Mouse (Mus musculus) liver, embryonic 12.5 days (tissue): Measurements from ENCODE around the gene Ift122. TPM values are rescaled to one million over a fixed set of nuclear protein-coding genes. Genes with fewer than 3 reads are reported as not detected.
A peak's percentile ranks its signal among the peaks of the same experiment; 100 is the strongest.

Experiments
- ATAC-seq: fragments of 200-750 bp; cut with Nextera tagmentation; 2 replicates; pipeline ENCODE4 v1.8.0; 2017; ENCODE audit warnings: moderate number of reproducible peaks, mild to moderate bottlenecking, moderate library complexity
- H3K27ac ChIP-seq: fragments of 300-500 bp; sonication (generic); 2 replicates; pipeline ENCODE4 v1.5.1; 2016; ENCODE audit warnings: mild to moderate bottlenecking
- H3K27me3 ChIP-seq: fragments of 300-500 bp; sonication (generic); replicated peaks from 2 replicates; pipeline ENCODE4 v1.6.1; 2016; ENCODE audit warnings: mild to moderate bottlenecking, moderate library complexity
- H3K36me3 ChIP-seq: fragments of 300-500 bp; sonication (generic); 2 replicates; pipeline ENCODE4 v1.6.1; 2016; ENCODE audit warnings: mild to moderate bottlenecking, moderate library complexity
- H3K4me1 ChIP-seq: fragments of 300-500 bp; sonication (generic); 2 replicates; pipeline ENCODE4 v1.6.1; 2016
- H3K4me2 ChIP-seq: fragments of 300-500 bp; sonication (generic); 2 replicates; pipeline ENCODE4 v1.6.1; 2016; ENCODE audit warnings: mild to moderate bottlenecking, moderate library complexity
- H3K4me3 ChIP-seq: fragments of 300-500 bp; sonication (generic); 2 replicates; pipeline ENCODE4 v1.5.1; 2016; ENCODE audit warnings: mild to moderate bottlenecking, moderate library complexity
- H3K9ac ChIP-seq: fragments of 300-500 bp; sonication (generic); 2 replicates; pipeline ENCODE4 v1.6.1; 2016; ENCODE audit warnings: mild to moderate bottlenecking, moderate library complexity
- H3K9me3 ChIP-seq: fragments of 300-500 bp; sonication (generic); replicated peaks from 2 replicates; pipeline ENCODE4 v1.6.1; 2016; ENCODE audit warnings: mild to moderate bottlenecking, moderate library complexity
- WGBS: fragments of 180-500 bp; shearing (Covaris S2); methylation state at CpG from one replicate; pipeline ENCODE4 v1.1.7; 2016; ENCODE audit not compliant: insufficient replicate concordance; 5-methylcytosine and 5-hydroxymethylcytosine counted together
- polyA plus RNA-seq: library from polyadenylated mRNA; unstranded; fragments of >200 nt; fragmentation: Nextera tagmentation; extraction: Ambion mirVana; gene quantifications from 2 replicates; pipeline ENCODE4 v1.2.1, GENCODE M21; 2016

Gene Ift122
- polyA plus RNA-seq, 1 experiment from 2014 or later: 5.3 TPM

- no peak overlapping the region for H3K27ac ChIP-seq
- WGBS: 65% methylated on average over 6 of the region's 6 CpGs
- H3K36me3 ChIP-seq: no peaks in the 10 kb centered on the region
- H3K4me2 ChIP-seq: no peak overlapping the region
- no peaks in the 10 kb centered on the region for H3K27me3 ChIP-seq
- H3K9ac ChIP-seq: no peak overlapping the region
- H3K4me3 ChIP-seq: no peak overlapping the region
- no peaks in the 10 kb centered on the region for H3K9me3 ChIP-seq
- no peak for ATAC-seq
- H3K4me1 ChIP-seq: peaks cover 7% of the 10 kb centered on the region; the same call in 1 of the 2 replicates
Observed at GRCm38 (mm10) chr6:115878694-115879093, 25.4 kb downstream of the Ift122 start.

GRCm38 (mm10) chr6:115879736-115880135 is 26.5 kb downstream of the Ift122 start:
- Histone ChIP-seq H3K4me1 (peaks cover 7% of the 10 kb centered on the region; the same call in 1 of the 2 replicates), H3K9ac (no peak overlapping the region)

GRCm38 (mm10) chr6:115880751-115881150 is 27.5 kb downstream of the Ift122 start:
- peaks cover 7% of the 10 kb centered on the region; the same call in 1 of the 2 replicates for H3K4me1 ChIP-seq
- no peak for ATAC-seq
- H3K27ac ChIP-seq: no peak overlapping the region
- no peak overlapping the region for H3K9ac ChIP-seq
- H3K36me3 ChIP-seq: no peaks in the 10 kb centered on the region
- no peak overlapping the region for H3K4me3 ChIP-seq
- WGBS: 45% methylated on average over 8 of the region's 8 CpGs
- no peak overlapping the region for H3K4me2 ChIP-seq
- H3K27me3 ChIP-seq: no peaks in the 10 kb centered on the region
- H3K9me3 ChIP-seq: no peaks in the 10 kb centered on the region

More at GRCm38 (mm10) chr6:115879736-115880135, 26.5 kb downstream of the Ift122 start:
- ATAC-seq: no peak
- Histone ChIP-seq H3K36me3 (no peaks in the 10 kb centered on the region), H3K27me3 (no peaks in the 10 kb centered on the region), H3K4me3 (no peak overlapping the region), H3K4me2 (no peak overlapping the region), H3K27ac (no peak overlapping the region), H3K9me3 (no peaks in the 10 kb centered on the region)
- 52% methylated on average over 6 of the region's 6 CpGs for WGBS

GRCm38 (mm10) chr6:115884018-115884417 is 30.7 kb downstream of the Ift122 start:
- H3K9ac ChIP-seq: no peak overlapping the region
- H3K9me3 ChIP-seq: no peaks in the 10 kb centered on the region
- H3K27me3 ChIP-seq: no peaks in the 10 kb centered on the region
- H3K4me2 ChIP-seq: no peak overlapping the region
- H3K4me3 ChIP-seq: no peak overlapping the region
- H3K36me3 ChIP-seq: peaks cover 5% of the 10 kb centered on the region
- H3K27ac ChIP-seq: no peak overlapping the region
- ATAC-seq: no peak
- H3K4me1 ChIP-seq: peaks cover 12% of the 10 kb centered on the region; the same call in 1 of the 2 replicates

- H3K27me3 ChIP-seq: no peaks in the 10 kb centered on the region
- 0 out of 2 replicates have a peak, but pooled peaks have one; percentile 51 for ATAC-seq
- no peak overlapping the region for H3K9ac ChIP-seq
- H3K9me3 ChIP-seq: no peaks in the 10 kb centered on the region
- peaks cover 12% of the 10 kb centered on the region; the same call in 1 of the 2 replicates for H3K4me1 ChIP-seq
- no peak overlapping the region for H3K27ac ChIP-seq
- 24% methylated on average over 4 of the region's 4 CpGs for WGBS
- H3K4me2 ChIP-seq: no peak overlapping the region
- H3K36me3 ChIP-seq: peaks cover 5% of the 10 kb centered on the region
- no peak overlapping the region for H3K4me3 ChIP-seq
Observed at GRCm38 (mm10) chr6:115886894-115887293, 33.6 kb downstream of the Ift122 start.

- Histone ChIP-seq H3K4me3 (no peak overlapping the region), H3K9me3 (no peaks in the 10 kb centered on the region), H3K4me2 (no peak overlapping the region), H3K36me3 (peaks cover 5% of the 10 kb centered on the region), H3K27me3 (no peaks in the 10 kb centered on the region), H3K27ac (no peak overlapping the region), H3K9ac (no peak overlapping the region), H3K4me1 (peaks cover 8% of the 10 kb centered on the region; the same call in 1 of the 2 replicates)
- ATAC-seq: no peak
- 80% methylated on average over 3 of the region's 3 CpGs for WGBS
Observed at GRCm38 (mm10) chr6:115888296-115888695, 35.0 kb downstream of the Ift122 start.

GRCm38 (mm10) chr6:115890601-115891000 is 37.3 kb downstream of the Ift122 start:
- Histone ChIP-seq H3K4me1 (peaks cover 8% of the 10 kb centered on the region; the same call in 1 of the 2 replicates), H3K4me3 (no peak overlapping the region), H3K9ac (no peak overlapping the region), H3K4me2 (no peak overlapping the region), H3K9me3 (no peaks in the 10 kb centered on the region), H3K36me3 (peaks cover 5% of the 10 kb centered on the region), H3K27ac (no peak overlapping the region), H3K27me3 (no peaks in the 10 kb centered on the region)
- WGBS: 76% methylated on average over 8 of the region's 8 CpGs
- no peak for ATAC-seq

- H3K9me3 ChIP-seq: no peaks in the 10 kb centered on the region
- H3K27ac ChIP-seq: no peak overlapping the region
- H3K27me3 ChIP-seq: no peaks in the 10 kb centered on the region
- H3K4me3 ChIP-seq: no peak overlapping the region
- H3K4me2 ChIP-seq: no peak overlapping the region
- 64% methylated on average over 6 of the region's 6 CpGs for WGBS
- H3K36me3 ChIP-seq: peaks cover 5% of the 10 kb centered on the region
- peaks cover 8% of the 10 kb centered on the region; the same call in 1 of the 2 replicates for H3K4me1 ChIP-seq
- no peak for ATAC-seq
- no peak overlapping the region for H3K9ac ChIP-seq
Observed at GRCm38 (mm10) chr6:115891061-115891460, 37.8 kb downstream of the Ift122 start.

- WGBS: 74% methylated on average over 8 of the region's 8 CpGs
- H3K4me3 ChIP-seq: no peak overlapping the region
- no peak overlapping the region for H3K9ac ChIP-seq
- H3K27ac ChIP-seq: no peak overlapping the region
- no peaks in the 10 kb centered on the region for H3K27me3 ChIP-seq
- H3K4me2 ChIP-seq: no peak overlapping the region
- H3K36me3 ChIP-seq: peaks cover 5% of the 10 kb centered on the region
- no peaks in the 10 kb centered on the region for H3K9me3 ChIP-seq
- no peak for ATAC-seq
- H3K4me1 ChIP-seq: peaks cover 6% of the 10 kb centered on the region; the same call in 1 of the 2 replicates
Observed at GRCm38 (mm10) chr6:115891497-115892061, 38.3 kb downstream of the Ift122 start.

GRCm38 (mm10) chr6:115892363-115892762 is 39.1 kb downstream of the Ift122 start:
- no peak overlapping the region for H3K27ac ChIP-seq
- no peaks in the 10 kb centered on the region for H3K9me3 ChIP-seq
- ATAC-seq: no peak
- no peaks in the 10 kb centered on the region for H3K27me3 ChIP-seq
- H3K4me1 ChIP-seq: no peaks in the 10 kb centered on the region
- H3K36me3 ChIP-seq: peaks cover 5% of the 10 kb centered on the region
- 54% methylated on average over 3 of the region's 3 CpGs for WGBS
- H3K9ac ChIP-seq: no peak overlapping the region
- H3K4me2 ChIP-seq: no peak overlapping the region
- no peak overlapping the region for H3K4me3 ChIP-seq

GRCm38 (mm10) chr6:115896346-115896745 is 43.1 kb downstream of the Ift122 start:
- H3K9me3 ChIP-seq: no peaks in the 10 kb centered on the region
- no peak overlapping the region for H3K27ac ChIP-seq
- no peak overlapping the region for H3K4me3 ChIP-seq
- 77% methylated on average over 1 of the region's 1 CpGs for WGBS
- no peak overlapping the region for H3K9ac ChIP-seq
- no peak overlapping the region for H3K4me2 ChIP-seq
- H3K27me3 ChIP-seq: no peaks in the 10 kb centered on the region
- no peaks in the 10 kb centered on the region for H3K4me1 ChIP-seq
- no peaks in the 10 kb centered on the region for H3K36me3 ChIP-seq
- ATAC-seq: no peak

- Histone ChIP-seq H3K4me1 (no peaks in the 10 kb centered on the region), H3K4me2 (no peak overlapping the region), H3K36me3 (no peaks in the 10 kb centered on the region), H3K4me3 (no peak overlapping the region), H3K27me3 (no peaks in the 10 kb centered on the region), H3K9me3 (no peaks in the 10 kb centered on the region), H3K27ac (no peak overlapping the region), H3K9ac (no peak overlapping the region)
- no peak for ATAC-seq
- 34% methylated on average over 4 of the region's 4 CpGs for WGBS
Observed at GRCm38 (mm10) chr6:115897117-115897516, 43.8 kb downstream of the Ift122 start.
